Mouse (Mus musculus) forebrain, embryonic 14.5 days (tissue): ENCODE data around the gene Olfr91. TPM values are rescaled to one million over a fixed set of nuclear protein-coding genes. Genes with fewer than 3 reads are reported as not detected.

Experiments used
- ATAC-seq: fragments of 200-750 bp; cut with Nextera tagmentation; 2 replicates; pipeline ENCODE4 v1.8.0; 2017; ENCODE audit warnings: mild to moderate bottlenecking, moderate library complexity
- DNase-seq: peaks from one replicate; pipeline ENCODE4 v3.0.0-alpha.2; 2015; ENCODE audit warnings: low spot score
- H3K27ac ChIP-seq: fragments of 300-500 bp; sonication (generic); 2 replicates; pipeline ENCODE4 v1.5.1; 2014; ENCODE audit warnings: low read depth, mild to moderate bottlenecking, control low read depth, low read length, moderate library complexity
- H3K27me3 ChIP-seq: fragments of 300-500 bp; sonication (generic); replicated peaks from 2 replicates; pipeline ENCODE4 v1.6.1; 2014; ENCODE audit warnings: low read length, control low read depth, mixed read lengths; ENCODE audit not compliant: control insufficient read depth, insufficient read depth
- H3K36me3 ChIP-seq: fragments of 300-500 bp; sonication (generic); 2 replicates; pipeline ENCODE4 v1.6.1; 2014; ENCODE audit warnings: low read length, control low read depth; ENCODE audit not compliant: control insufficient read depth, insufficient read depth
- H3K4me1 ChIP-seq: fragments of 300-500 bp; sonication (generic); 2 replicates; pipeline ENCODE4 v1.6.1; 2014; ENCODE audit warnings: antibody characterized with exemption, low read length, control low read depth; ENCODE audit not compliant: control insufficient read depth, insufficient read depth
- H3K4me2 ChIP-seq: fragments of 300-500 bp; sonication (generic); 2 replicates; pipeline ENCODE4 v1.6.1; 2014; ENCODE audit warnings: mild to moderate bottlenecking, control low read depth, low read length
- H3K4me3 ChIP-seq: fragments of 300-500 bp; sonication (generic); 2 replicates; pipeline ENCODE4 v1.5.1; 2014; ENCODE audit warnings: low read depth, low read length, control low read depth
- H3K9ac ChIP-seq: fragments of 300-500 bp; sonication (generic); 2 replicates; pipeline ENCODE4 v1.6.1; 2014; ENCODE audit warnings: mild to moderate bottlenecking, low read length, control low read depth, moderate library complexity
- H3K9me3 ChIP-seq: fragments of 300-500 bp; sonication (generic); replicated peaks from 2 replicates; pipeline ENCODE4 v1.6.1; 2016; ENCODE audit warnings: low read length, control low read depth, mixed read lengths; ENCODE audit not compliant: control insufficient read depth
- WGBS: fragments of 180-500 bp; shearing (Covaris S2); extraction: QIAGEN DNeasy Blood & Tissue Kit; methylation state at CpG from one replicate; pipeline ENCODE4 v1.1.7; 2014; 5-methylcytosine and 5-hydroxymethylcytosine counted together
- polyA plus RNA-seq: library from polyadenylated mRNA; unstranded; fragments of >200 nt; fragmentation: Nextera tagmentation; extraction: Ambion mirVana; gene quantifications from 2 replicates; pipeline ENCODE4 v1.2.1, GENCODE M21; 2014

The Olfr91 gene
- polyA plus RNA-seq, 1 experiment from 2014 or later, result not detected

GRCm38 (mm10) chr17:37050399-37050798 is 47.7 kb downstream of the Olfr91 start:
- ATAC-seq, result peak; percentile 62
- Histone ChIP-seq H3K9ac (peak overlapping the region; percentile 91), H3K36me3 (peaks cover 21% of the 10 kb centered on the region), H3K4me1 (peaks cover 20% of the 10 kb centered on the region), H3K9me3 (no peaks in the 10 kb centered on the region), H3K4me2 (peak overlapping the region; percentile 83), H3K27me3 (no peaks in the 10 kb centered on the region), H3K4me3 (peak overlapping the region; percentile 73), H3K27ac (peak overlapping the region; percentile 68)
- DNase-seq, result peak; percentile 91
- under 1% methylated on average over 22 of the region's 22 CpGs for WGBS

GRCm38 (mm10) chr17:37049570-37050310 is 48.3 kb downstream of the Olfr91 start:
- Histone ChIP-seq H3K4me3 (peak overlapping the region; percentile 73), H3K27ac (peak overlapping the region; percentile 68), H3K9me3 (no peaks in the 10 kb centered on the region), H3K36me3 (peaks cover 15% of the 10 kb centered on the region), H3K4me2 (peak overlapping the region; percentile 83), H3K9ac (peak overlapping the region; percentile 91), H3K4me1 (peaks cover 25% of the 10 kb centered on the region), H3K27me3 (no peaks in the 10 kb centered on the region)
- 2% methylated on average over 39 of the region's 39 CpGs for WGBS
- DNase-seq, result peak; percentile 71
- peak; percentile 13 for ATAC-seq

GRCm38 (mm10) chr17:37048383-37048782 is 49.7 kb downstream of the Olfr91 start:
- Histone ChIP-seq H3K4me2 (peak overlapping the region; percentile 83), H3K27me3 (no peaks in the 10 kb centered on the region), H3K27ac (no peak overlapping the region), H3K9ac (0 out of 2 replicates have a peak overlapping the region, but pooled peaks have one; percentile 25), H3K36me3 (peaks cover 1% of the 10 kb centered on the region; the same call in 1 of the 2 replicates), H3K4me1 (peaks cover 25% of the 10 kb centered on the region), H3K9me3 (no peaks in the 10 kb centered on the region), H3K4me3 (0 out of 2 replicates have a peak overlapping the region, but pooled peaks have one; percentile 5)
- DNase-seq (no peak), ATAC-seq (no peak)
- 65% methylated on average over 7 of the region's 7 CpGs for WGBS

GRCm38 (mm10) chr17:37047981-37048380 is 50.1 kb downstream of the Olfr91 start:
- Histone ChIP-seq H3K4me3 (peak overlapping the region; percentile 82; the same call in 1 of the 2 replicates), H3K9me3 (no peaks in the 10 kb centered on the region), H3K27me3 (no peaks in the 10 kb centered on the region), H3K27ac (no peak overlapping the region), H3K9ac (peak overlapping the region; percentile 97; the same call in 1 of the 2 replicates), H3K4me2 (peak overlapping the region; percentile 83), H3K36me3 (no peaks in the 10 kb centered on the region), H3K4me1 (peaks cover 25% of the 10 kb centered on the region)
- 42% methylated on average over 3 of the region's 3 CpGs for WGBS
- ATAC-seq (no peak), DNase-seq (peak; percentile 82)

GRCm38 (mm10) chr17:37047332-37047976 is 50.6 kb downstream of the Olfr91 start:
- peak overlapping the region; percentile 63 for H3K27ac ChIP-seq
- DNase-seq, result no peak
- 15% methylated on average over 19 of the region's 19 CpGs for WGBS

GRCm38 (mm10) chr17:37046312-37047112 is 51.6 kb downstream of the Olfr91 start:
- DNase-seq (peak; percentile 72), ATAC-seq (peak; percentile 69)
- Histone ChIP-seq H3K4me1 (peaks cover 25% of the 10 kb centered on the region), H3K9me3 (no peaks in the 10 kb centered on the region), H3K9ac (peak overlapping the region; percentile 97), H3K27ac (peak overlapping the region; percentile 95), H3K36me3 (no peaks in the 10 kb centered on the region), H3K4me3 (peak overlapping the region; percentile 82), H3K27me3 (no peaks in the 10 kb centered on the region), H3K4me2 (peak overlapping the region; percentile 83)
- under 1% methylated on average over 40 of the region's 58 CpGs for whole genome bisulfite sequencing

More at GRCm38 (mm10) chr17:37047332-37047976, 50.6 kb downstream of the Olfr91 start:
- Histone ChIP-seq H3K9ac (peak overlapping the region; percentile 97), H3K4me3 (peak overlapping the region; percentile 82), H3K27me3 (no peaks in the 10 kb centered on the region), H3K4me1 (peaks cover 25% of the 10 kb centered on the region), H3K36me3 (no peaks in the 10 kb centered on the region), H3K4me2 (peak overlapping the region; percentile 83), H3K9me3 (no peaks in the 10 kb centered on the region)
- ATAC-seq, result no peak

- ATAC-seq (peak; percentile 80), DNase-seq (peak; percentile 92)
- peak within 1 kb of the TSS; percentile 97 for H3K9ac ChIP-seq
- no peaks in the 10 kb centered on the region for H3K9me3 ChIP-seq
- H3K27me3 ChIP-seq, result no peaks in the 10 kb centered on the region
- H3K4me1 ChIP-seq, result peaks cover 21% of the 10 kb centered on the region
- peak within 1 kb of the TSS; percentile 83 for H3K4me2 ChIP-seq
- WGBS, result under 1% methylated on average over 33 of the region's 55 CpGs
- no peaks in the 10 kb centered on the region for H3K36me3 ChIP-seq
- H3K27ac ChIP-seq, result peak within 1 kb of the TSS; percentile 95
- H3K4me3 ChIP-seq, result peak within 1 kb of the TSS; percentile 82
These were observed 52.3 kb downstream of the Olfr91 start, which contains the start of gene Gabbr1 for GRCm38 (mm10) chr17:37045611-37046311. TSS of gene Gabbr1 (plus strand) at chr17:37045966.

GRCm38 (mm10) chr17:37044651-37045244 is 53.3 kb downstream of the Olfr91 start:
- H3K27ac ChIP-seq, result peak overlapping the region; percentile 95
- DNase-seq, result no peak
- H3K9me3 ChIP-seq, result no peaks in the 10 kb centered on the region
- peak overlapping the region; percentile 82 for H3K4me3 ChIP-seq
- ATAC-seq, result no peak
- 80% methylated on average over 7 of the region's 7 CpGs for WGBS
- no peaks in the 10 kb centered on the region for H3K27me3 ChIP-seq
- H3K4me1 ChIP-seq, result peaks cover 20% of the 10 kb centered on the region
- peak overlapping the region; percentile 83 for H3K4me2 ChIP-seq
- no peaks in the 10 kb centered on the region for H3K36me3 ChIP-seq
- peak overlapping the region; percentile 97 for H3K9ac ChIP-seq
